Mouse (Mus musculus): Measurements from ENCODE around the gene Prune1. TPM values are rescaled to one million over a fixed set of nuclear protein-coding genes. Genes with fewer than 3 reads are reported as not detected.

The Prune1 gene
- 20.1 and 23.1 TPM in 2 replicates for polyA plus RNA-seq (2014; fragmentation: Nextera tagmentation; extraction: Ambion mirVana)

DNA sequence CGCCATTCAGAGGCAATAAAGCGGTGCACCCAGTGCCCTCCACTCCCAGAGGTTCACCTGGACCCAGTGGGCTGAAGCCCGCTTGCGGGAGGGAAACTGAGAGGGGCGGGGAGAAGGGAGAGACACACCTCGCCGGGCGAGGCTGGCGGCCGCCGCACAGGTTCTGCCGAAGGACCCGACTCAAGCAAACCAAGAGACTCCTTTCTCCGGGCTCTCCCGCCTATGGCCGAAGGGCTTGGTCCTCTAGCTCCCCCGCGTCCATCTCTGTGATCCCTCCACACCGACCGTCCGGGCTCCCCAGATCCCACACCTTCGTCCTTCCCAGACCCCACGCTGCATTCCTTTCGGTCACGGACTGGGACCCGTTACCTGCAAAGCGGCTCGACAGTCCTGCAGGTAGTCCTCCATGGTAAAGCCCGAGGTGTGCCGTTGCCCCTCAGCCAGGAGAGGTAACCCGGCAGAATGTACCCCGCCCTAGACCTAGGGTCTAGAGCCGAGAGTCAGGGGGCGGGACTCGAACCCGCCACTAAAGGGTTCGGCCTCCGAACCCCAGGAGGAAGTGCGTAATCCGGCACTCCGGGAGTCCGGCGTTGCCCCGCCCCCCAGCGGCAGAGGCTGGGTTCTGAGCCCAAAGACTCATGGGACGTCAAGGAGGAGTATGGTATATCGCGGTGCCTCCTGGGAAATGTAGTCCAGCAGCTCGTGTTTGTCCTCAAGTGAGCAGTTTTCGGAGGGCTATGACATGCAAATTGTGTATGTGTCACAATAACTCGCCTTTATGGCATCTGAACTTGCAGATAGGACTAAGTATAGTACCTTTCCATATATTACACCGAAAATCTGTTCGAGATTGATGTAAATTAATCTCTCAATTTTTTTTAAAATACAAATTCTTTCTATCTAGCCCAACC is at the start of gene Prune1, which contains the start of gene Mindy1:
Gene Prune1, minus strand, starts transcription at position 861 of the 911 bp plus-strand sequence.
Gene Mindy1, plus strand, starts transcription at position 130 of the 911 bp plus-strand sequence.
- ATAC-seq (ENCODE audit: insufficient number of reproducible peaks, insufficient read depth, low FRiP score, low read depth), result peak; percentile 90
- Histone ChIP-seq H3K27ac (ENCODE audit: low read length) (peak within 1 kb of the TSS; percentile 90), H3K9me3 (ENCODE audit: control insufficient read depth, low read depth, low read length) (no peaks in the 10 kb centered on the region), H3K4me1 (ENCODE audit: control insufficient read depth, insufficient read depth, low read length) (peaks cover 16% of the 10 kb centered on the region), H3K9ac (replicated peaks; ENCODE audit: low read depth, low read length) (peak within 1 kb of the TSS; percentile 81), H3K36me3 (ENCODE audit: control insufficient read depth, insufficient read depth, low read length) (no peaks in the 10 kb centered on the region), H3K4me2 (replicated peaks; ENCODE audit: low read depth, low read length) (peak within 1 kb of the TSS; percentile 70), H3K27me3 (ENCODE audit: control insufficient read depth, insufficient read depth, low read length) (no peaks in the 10 kb centered on the region), H3K4me3 (ENCODE audit: low read depth, low read length) (peak within 1 kb of the TSS; percentile 78)
- under 1% methylated on average over 53 of the region's 53 CpGs for WGBS

GRCm38 (mm10) chr3:95331528-95331927 is 49.7 kb upstream of the Prune1 start:
- WGBS, result 62% methylated on average over 1 of the region's 1 CpGs
- ATAC-seq (ENCODE audit: insufficient number of reproducible peaks, insufficient read depth, low FRiP score, low read depth), result no peak
- Histone ChIP-seq H3K4me3 (ENCODE audit: low read depth, low read length) (no peak overlapping the region), H3K9ac (replicated peaks; ENCODE audit: low read depth, low read length) (no peak overlapping the region), H3K4me2 (replicated peaks; ENCODE audit: low read depth, low read length) (no peak overlapping the region), H3K36me3 (ENCODE audit: control insufficient read depth, insufficient read depth, low read length) (peaks cover 72% of the 10 kb centered on the region), H3K27me3 (ENCODE audit: control insufficient read depth, insufficient read depth, low read length) (no peaks in the 10 kb centered on the region), H3K9me3 (ENCODE audit: control insufficient read depth, low read depth, low read length) (no peaks in the 10 kb centered on the region), H3K4me1 (ENCODE audit: control insufficient read depth, insufficient read depth, low read length) (no peaks in the 10 kb centered on the region), H3K27ac (ENCODE audit: low read length) (no peak overlapping the region)

- H3K4me2 ChIP-seq (replicated peaks; ENCODE audit: low read depth, low read length), result no peak overlapping the region
- H3K27ac ChIP-seq (ENCODE audit: low read length), result no peak overlapping the region
- H3K9me3 ChIP-seq (ENCODE audit: control insufficient read depth, low read depth, low read length), result no peaks in the 10 kb centered on the region
- no peak for ATAC-seq (ENCODE audit: insufficient number of reproducible peaks, insufficient read depth, low FRiP score, low read depth)
- H3K36me3 ChIP-seq (ENCODE audit: control insufficient read depth, insufficient read depth, low read length), result peaks cover 78% of the 10 kb centered on the region
- H3K27me3 ChIP-seq (ENCODE audit: control insufficient read depth, insufficient read depth, low read length), result no peaks in the 10 kb centered on the region
- no peak overlapping the region for H3K9ac ChIP-seq (replicated peaks; ENCODE audit: low read depth, low read length)
- WGBS, result 90% methylated on average over 1 of the region's 1 CpGs
- no peak overlapping the region for H3K4me3 ChIP-seq (ENCODE audit: low read depth, low read length)
- no peaks in the 10 kb centered on the region for H3K4me1 ChIP-seq (ENCODE audit: control insufficient read depth, insufficient read depth, low read length)
Observed at GRCm38 (mm10) chr3:95328803-95329404, 47.0 kb upstream of the Prune1 start.

GRCm38 (mm10) chr3:95324454-95325144 is 42.7 kb upstream of the Prune1 start:
- Histone ChIP-seq H3K4me3 (ENCODE audit: low read depth, low read length) (no peak overlapping the region), H3K4me1 (ENCODE audit: control insufficient read depth, insufficient read depth, low read length) (no peaks in the 10 kb centered on the region), H3K9ac (replicated peaks; ENCODE audit: low read depth, low read length) (no peak overlapping the region), H3K27ac (ENCODE audit: low read length) (no peak overlapping the region), H3K27me3 (ENCODE audit: control insufficient read depth, insufficient read depth, low read length) (no peaks in the 10 kb centered on the region), H3K4me2 (replicated peaks; ENCODE audit: low read depth, low read length) (no peak overlapping the region), H3K9me3 (ENCODE audit: control insufficient read depth, low read depth, low read length) (no peaks in the 10 kb centered on the region), H3K36me3 (ENCODE audit: control insufficient read depth, insufficient read depth, low read length) (peaks cover 92% of the 10 kb centered on the region)
- WGBS, result 95% methylated on average over 6 of the region's 6 CpGs
- ATAC-seq (ENCODE audit: insufficient number of reproducible peaks, insufficient read depth, low FRiP score, low read depth), result 0 out of 2 replicates have a peak, but pooled peaks have one; percentile 28

GRCm38 (mm10) chr3:95323429-95323828 is 41.6 kb upstream of the Prune1 start:
- Histone ChIP-seq H3K27me3 (ENCODE audit: control insufficient read depth, insufficient read depth, low read length) (no peaks in the 10 kb centered on the region), H3K4me3 (ENCODE audit: low read depth, low read length) (no peak overlapping the region), H3K4me1 (ENCODE audit: control insufficient read depth, insufficient read depth, low read length) (no peaks in the 10 kb centered on the region), H3K27ac (ENCODE audit: low read length) (no peak overlapping the region), H3K9me3 (ENCODE audit: control insufficient read depth, low read depth, low read length) (no peaks in the 10 kb centered on the region), H3K36me3 (ENCODE audit: control insufficient read depth, insufficient read depth, low read length) (peaks cover 87% of the 10 kb centered on the region), H3K4me2 (replicated peaks; ENCODE audit: low read depth, low read length) (no peak overlapping the region), H3K9ac (replicated peaks; ENCODE audit: low read depth, low read length) (no peak overlapping the region)
- ATAC-seq (ENCODE audit: insufficient number of reproducible peaks, insufficient read depth, low FRiP score, low read depth), result no peak
- WGBS, result 93% methylated on average over 3 of the region's 3 CpGs

- peaks cover 18% of the 10 kb centered on the region for H3K4me1 ChIP-seq (ENCODE audit: control insufficient read depth, insufficient read depth, low read length)
- H3K9me3 ChIP-seq (ENCODE audit: control insufficient read depth, low read depth, low read length), result no peaks in the 10 kb centered on the region
- no peak overlapping the region for H3K4me3 ChIP-seq (ENCODE audit: low read depth, low read length)
- no peak for ATAC-seq (ENCODE audit: insufficient number of reproducible peaks, insufficient read depth, low FRiP score, low read depth)
- no peaks in the 10 kb centered on the region for H3K27me3 ChIP-seq (ENCODE audit: control insufficient read depth, insufficient read depth, low read length)
- H3K36me3 ChIP-seq (ENCODE audit: control insufficient read depth, insufficient read depth, low read length), result peaks cover 57% of the 10 kb centered on the region
- no peak overlapping the region for H3K9ac ChIP-seq (replicated peaks; ENCODE audit: low read depth, low read length)
- no peak overlapping the region for H3K27ac ChIP-seq (ENCODE audit: low read length)
- WGBS, result 66% methylated on average over 12 of the region's 12 CpGs
- no peak overlapping the region for H3K4me2 ChIP-seq (replicated peaks; ENCODE audit: low read depth, low read length)
Observed at GRCm38 (mm10) chr3:95319701-95320625, 38.1 kb upstream of the Prune1 start.

GRCm38 (mm10) chr3:95319110-95319509 is 37.2 kb upstream of the Prune1 start:
- peaks cover 18% of the 10 kb centered on the region for H3K4me1 ChIP-seq (ENCODE audit: control insufficient read depth, insufficient read depth, low read length)
- no peak overlapping the region for H3K27ac ChIP-seq (ENCODE audit: low read length)
- no peak overlapping the region for H3K9ac ChIP-seq (replicated peaks; ENCODE audit: low read depth, low read length)
- no peak for ATAC-seq (ENCODE audit: insufficient number of reproducible peaks, insufficient read depth, low FRiP score, low read depth)
- no peak overlapping the region for H3K4me2 ChIP-seq (replicated peaks; ENCODE audit: low read depth, low read length)
- peaks cover 48% of the 10 kb centered on the region for H3K36me3 ChIP-seq (ENCODE audit: control insufficient read depth, insufficient read depth, low read length)
- WGBS, result 52% methylated on average over 2 of the region's 2 CpGs
- H3K27me3 ChIP-seq (ENCODE audit: control insufficient read depth, insufficient read depth, low read length), result no peaks in the 10 kb centered on the region
- H3K9me3 ChIP-seq (ENCODE audit: control insufficient read depth, low read depth, low read length), result no peaks in the 10 kb centered on the region
- H3K4me3 ChIP-seq (ENCODE audit: low read depth, low read length), result no peak overlapping the region
